Mouse (Mus musculus) embryonic fibroblast, embryonic 13.5 days (primary cell): Measurements from ENCODE around the gene Pcsk6. TPM values are rescaled to one million over a fixed set of nuclear protein-coding genes. Genes with fewer than 3 reads are reported as not detected.
"Not testable (repeated sequence)": the region's sequence is repeated elsewhere in the genome, so short reads cannot be mapped to it uniquely, and the experiment has no call there.

Experiments used
- H3K27ac ChIP-seq: 2 replicates; pipeline ENCODE4 v1.5.1; 2012; ENCODE audit warnings: low read length, control low read depth, inconsistent platforms; ENCODE audit not compliant: insufficient read depth
- H3K4me1 ChIP-seq: 2 replicates; pipeline ENCODE4 v1.6.1; 2011; ENCODE audit warnings: low read length; ENCODE audit not compliant: control insufficient read depth, insufficient read depth
- H3K4me3 ChIP-seq: 2 replicates; pipeline ENCODE4 v1.5.1; 2011; ENCODE audit warnings: mild to moderate bottlenecking, control low read depth, low read length; ENCODE audit not compliant: insufficient read depth
- CTCF ChIP-seq: IDR thresholded peaks from 2 replicates; pipeline ENCODE4 v1.5.1; 2011; ENCODE audit warnings: mild to moderate bottlenecking, control low read depth, low read length, moderate library complexity, borderline replicate concordance; ENCODE audit not compliant: insufficient read depth
- POLR2A ChIP-seq: IDR thresholded peaks from 2 replicates; pipeline ENCODE4 v1.6.1; 2011; ENCODE audit warnings: low read depth, mild to moderate bottlenecking, control low read depth, low read length, moderate library complexity
- polyA plus RNA-seq: library from polyadenylated mRNA; stranded (reverse); fragments of >200 nt; gene quantifications from 2 replicates; pipeline ENCODE4 v1.2.4, GENCODE M21; 2011; ENCODE audit warnings: low read depth; ENCODE audit not compliant: missing spikeins, insufficient read length

Pcsk6 gene
- polyA plus RNA-seq, 1 experiment: 19.2 TPM

DNA sequence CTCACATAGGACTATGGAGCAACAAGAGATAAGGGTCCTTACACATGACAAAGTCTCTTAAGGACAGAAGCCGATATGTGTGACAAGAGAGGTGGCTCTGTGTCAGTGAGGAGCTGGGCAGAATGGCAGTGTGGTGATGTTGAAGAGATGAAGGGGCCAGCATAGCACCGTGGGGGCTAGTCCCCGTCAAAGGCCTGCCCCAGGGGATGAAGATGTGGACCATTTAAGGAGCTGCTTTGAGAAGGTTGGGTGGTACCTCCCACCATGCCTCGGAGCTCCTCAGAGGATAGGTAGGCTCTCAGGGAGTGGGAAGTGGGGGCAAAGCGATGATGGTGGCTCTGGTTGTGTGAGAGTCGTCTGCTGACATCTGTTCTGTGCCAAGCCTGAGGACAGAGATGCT, 41.9 kb downstream of the Pcsk6 start:
- no peaks in the 10 kb centered on the region for H3K4me1 ChIP-seq
- H3K27ac ChIP-seq: no peak overlapping the region
- TF ChIP-seq CTCF: no peak
- no peak for TF ChIP-seq POLR2A
- H3K4me3 ChIP-seq: no peak overlapping the region

DNA sequence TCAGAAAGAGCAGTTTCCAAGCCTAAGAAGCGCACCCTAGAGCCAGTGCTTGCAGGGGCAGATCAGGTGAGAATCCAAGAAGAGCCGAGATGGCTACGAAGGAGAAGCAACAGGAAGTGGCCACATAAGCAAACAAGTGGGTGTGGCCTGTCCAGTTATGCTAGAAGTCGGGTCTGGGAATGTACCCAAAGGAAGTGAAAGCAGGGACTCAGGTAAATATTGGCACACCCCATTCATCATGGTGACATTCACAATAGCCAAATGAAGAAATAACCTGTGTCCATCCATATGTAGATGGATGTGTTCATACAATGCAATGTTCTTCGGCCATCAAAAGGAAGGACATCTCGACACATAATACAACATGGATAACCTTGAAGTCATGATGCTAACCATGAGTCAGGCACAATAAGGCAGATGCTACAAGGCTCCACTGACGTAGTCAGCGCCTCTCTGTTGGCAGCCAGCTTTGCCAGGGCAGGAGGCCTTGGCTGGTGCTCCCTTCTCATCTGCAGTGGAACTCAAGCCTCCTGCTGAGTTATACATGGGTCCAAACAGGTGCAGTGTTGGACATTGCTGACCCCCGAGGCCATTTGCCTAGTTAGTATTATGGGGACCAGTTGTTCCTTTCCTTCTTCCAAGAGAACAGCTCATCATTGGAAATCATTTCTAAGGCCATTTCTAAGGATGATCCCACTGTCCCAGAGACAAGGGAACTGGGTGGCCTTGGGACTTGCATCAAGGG, 45.2 kb downstream of the Pcsk6 start:
- Histone ChIP-seq H3K27ac (no peak overlapping the region), H3K4me3 (no peak overlapping the region), H3K4me1 (no peaks in the 10 kb centered on the region)
- TF ChIP-seq CTCF (no peak), POLR2A (no peak)

DNA sequence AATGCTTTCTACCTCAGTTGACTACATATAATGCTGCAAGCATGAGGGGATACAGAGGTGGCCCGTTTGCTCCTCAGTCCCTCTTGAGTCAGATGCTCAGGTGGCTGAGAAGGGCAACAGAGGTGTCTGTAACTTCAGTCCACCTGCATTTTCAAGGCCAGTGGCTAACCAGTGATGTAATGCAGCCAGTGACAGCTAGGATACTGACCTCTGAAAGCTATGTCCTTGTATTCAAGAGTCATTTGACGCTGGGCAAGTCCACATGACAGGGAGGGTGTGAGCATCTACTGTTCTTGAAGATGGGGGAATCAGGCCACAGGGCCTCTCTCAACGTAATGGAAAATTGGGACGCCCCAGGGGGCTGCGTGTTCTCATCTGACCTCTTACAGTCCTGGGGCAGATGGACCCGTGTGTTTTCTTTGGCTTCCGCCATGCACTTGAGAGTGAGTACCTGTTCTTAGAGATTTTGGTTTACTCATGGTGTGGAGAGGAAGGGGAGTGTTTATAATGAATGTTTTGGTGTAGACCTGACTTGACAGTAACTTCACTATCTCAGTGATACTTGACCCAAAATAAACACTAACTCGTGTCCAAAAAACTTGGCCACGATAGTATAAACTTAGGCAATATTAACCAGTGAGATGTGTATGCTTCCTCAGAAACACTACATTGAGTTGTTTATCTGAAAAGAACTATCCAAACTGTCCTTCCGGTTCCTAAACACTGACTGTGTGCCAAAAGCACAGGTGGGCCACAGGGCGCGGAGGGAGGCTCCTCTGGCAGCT, 48.0 kb downstream of the Pcsk6 start:
- H3K4me1 ChIP-seq: peaks cover 5% of the 10 kb centered on the region; the same call in 1 of the 2 replicates

DNA sequence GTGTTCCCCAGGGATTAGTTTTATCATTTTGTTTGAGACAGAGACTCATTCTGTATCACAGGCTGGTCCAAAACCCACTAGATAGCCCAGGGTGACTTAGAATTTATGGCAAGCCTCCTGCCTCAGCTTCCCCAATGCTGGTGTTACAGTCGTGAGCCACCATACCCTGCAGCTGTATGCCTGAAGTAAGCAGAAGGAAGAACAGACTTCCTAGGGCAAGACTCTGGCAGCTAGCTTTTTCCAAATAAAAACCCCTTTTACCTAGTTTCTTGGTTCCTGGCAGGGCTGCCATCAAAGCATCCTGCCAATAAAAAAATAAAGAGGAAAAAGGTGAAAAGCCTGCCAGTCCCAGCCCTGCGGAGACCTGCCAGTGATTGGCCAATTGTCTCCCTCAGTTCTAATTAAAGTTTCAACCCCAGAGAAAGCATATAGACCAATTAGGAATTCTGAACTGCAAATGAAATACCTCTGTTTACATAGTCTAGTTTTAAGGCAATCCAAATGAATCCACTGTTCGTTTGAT, 51.6 kb downstream of the Pcsk6 start:
- Histone ChIP-seq H3K4me1 (peaks cover 14% of the 10 kb centered on the region), H3K4me3 (no peak overlapping the region), H3K27ac (no peak overlapping the region)
- TF ChIP-seq POLR2A: no peak
- no peak for TF ChIP-seq CTCF

More for the DNA sequence above, 48.0 kb downstream of the Pcsk6 start:
- H3K4me3 ChIP-seq: no peak overlapping the region
- no peak overlapping the region for H3K27ac ChIP-seq
- TF ChIP-seq CTCF: no peak
- TF ChIP-seq POLR2A: no peak

DNA sequence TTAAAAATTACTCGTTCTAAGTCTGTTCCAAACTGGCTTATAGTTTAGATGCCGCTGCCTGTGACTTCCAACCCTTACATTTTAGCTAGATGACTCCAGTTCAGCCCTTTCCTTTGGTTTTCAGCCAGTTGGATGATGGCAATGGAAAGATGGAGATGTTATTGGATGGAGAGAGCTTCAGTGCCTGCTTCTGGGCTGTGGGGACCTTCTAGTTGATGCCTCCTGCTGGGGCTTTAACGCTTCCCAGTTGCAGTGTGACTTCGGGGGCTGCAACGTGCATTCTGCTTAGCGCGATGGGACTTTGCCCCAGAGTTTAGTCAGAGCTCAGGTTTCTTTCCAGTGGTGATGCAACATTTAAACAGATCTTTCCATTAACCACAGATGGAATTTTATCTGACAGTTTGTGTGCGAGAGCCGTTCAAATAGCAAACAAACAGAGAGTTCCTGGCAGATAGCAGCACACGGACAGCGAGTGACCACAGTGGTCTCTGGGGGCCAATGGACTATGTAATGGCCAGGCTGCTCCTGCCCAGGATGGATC, 53.3 kb downstream of the Pcsk6 start:
- Histone ChIP-seq H3K27ac (peak overlapping the region; percentile 88), H3K4me3 (no peak overlapping the region), H3K4me1 (peaks cover 14% of the 10 kb centered on the region)
- TF ChIP-seq CTCF: no peak

DNA sequence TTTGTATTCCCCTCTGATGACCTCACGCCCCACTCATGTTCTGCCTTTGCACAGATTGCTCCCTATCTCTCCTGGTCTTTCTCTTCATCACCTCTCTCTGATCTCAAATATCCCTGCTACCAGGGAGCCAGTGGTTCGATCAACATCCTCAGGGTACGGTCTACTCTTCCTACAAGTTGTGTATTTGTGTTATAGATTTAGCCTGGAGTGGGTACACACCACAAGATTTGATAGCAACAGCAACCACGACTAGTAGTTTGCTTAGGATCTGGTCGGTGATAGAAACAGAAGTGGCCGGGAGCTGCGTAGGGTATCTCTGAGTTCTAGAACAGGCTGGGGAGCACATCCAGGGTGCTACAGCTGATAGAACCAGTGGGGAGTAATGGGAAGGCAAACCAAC, 54.3 kb downstream of the Pcsk6 start:
- Histone ChIP-seq H3K4me3 (no peak overlapping the region), H3K27ac (no peak overlapping the region), H3K4me1 (peaks cover 14% of the 10 kb centered on the region)
- TF ChIP-seq POLR2A: no peak
- no peak for TF ChIP-seq CTCF

DNA sequence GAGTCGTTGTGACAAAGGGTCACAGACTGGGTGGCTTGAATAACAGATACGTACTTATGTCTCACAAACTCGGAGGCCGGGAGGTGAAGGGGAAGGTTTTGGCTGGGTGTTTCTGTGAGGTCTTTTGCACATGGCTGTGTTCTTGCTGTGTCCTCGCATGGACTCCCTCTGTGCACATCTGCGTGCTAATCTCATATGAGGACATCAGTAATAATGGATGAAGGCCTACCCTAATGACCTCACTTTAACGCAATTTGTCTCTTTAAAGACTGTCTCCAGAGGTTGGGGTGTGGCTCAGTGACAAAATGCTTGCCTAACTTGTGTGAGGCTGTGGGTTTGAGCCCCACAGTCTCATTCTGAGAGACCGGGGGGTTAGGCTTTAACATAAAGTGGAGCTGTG, 55.0 kb downstream of the Pcsk6 start:
- no peak for TF ChIP-seq CTCF
- no peak for TF ChIP-seq POLR2A
- Histone ChIP-seq H3K27ac (no peak overlapping the region), H3K4me3 (no peak overlapping the region), H3K4me1 (peaks cover 14% of the 10 kb centered on the region)

DNA sequence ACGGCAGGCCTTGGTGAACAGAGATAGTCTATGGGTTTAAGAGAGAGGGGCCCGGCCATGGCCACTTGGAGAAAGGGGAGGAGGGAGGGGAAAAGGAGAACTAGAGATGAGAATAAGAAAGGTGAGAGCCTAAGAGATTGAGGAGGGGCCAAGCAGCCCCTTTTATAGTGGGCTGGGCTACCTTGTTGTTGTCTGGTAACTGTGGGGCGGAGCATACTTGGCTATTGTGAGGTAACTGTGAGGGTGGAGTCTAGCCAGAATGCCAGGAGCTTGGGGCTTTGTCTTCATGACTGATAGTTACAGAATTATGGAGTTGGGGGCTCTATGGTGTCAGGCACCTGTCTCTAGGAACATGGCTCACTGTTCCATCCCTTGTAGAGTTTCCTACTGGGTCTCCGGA, 56.9 kb downstream of the Pcsk6 start:
- TF ChIP-seq CTCF: no peak
- TF ChIP-seq POLR2A: no peak
- H3K4me3 ChIP-seq: no peak overlapping the region
- H3K4me1 ChIP-seq: peaks cover 14% of the 10 kb centered on the region
- no peak overlapping the region for H3K27ac ChIP-seq

DNA sequence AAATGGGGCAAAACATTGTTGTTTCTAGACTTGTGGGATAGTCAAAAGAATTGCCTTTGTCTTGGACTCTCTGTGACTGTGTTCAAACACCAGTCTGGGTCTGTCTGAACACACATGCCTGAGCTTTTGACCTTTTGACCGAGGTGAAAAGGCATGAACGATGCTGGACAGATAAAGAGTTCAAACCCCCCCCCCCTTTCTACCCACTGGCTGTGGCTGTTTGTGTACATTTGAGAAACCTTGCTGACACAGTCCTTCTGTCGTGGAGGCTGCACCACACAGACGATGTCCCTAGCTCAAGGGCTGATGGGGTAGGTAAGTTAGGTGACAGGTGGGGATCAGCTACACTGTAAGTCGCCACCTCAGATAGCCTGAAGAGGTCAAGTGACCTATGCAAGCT, 67.9 kb downstream of the Pcsk6 start:
- TF ChIP-seq CTCF: no peak
- no peak for TF ChIP-seq POLR2A
- no peaks in the 10 kb centered on the region for H3K4me1 ChIP-seq
- no peak overlapping the region for H3K27ac ChIP-seq
- no peak overlapping the region for H3K4me3 ChIP-seq

DNA sequence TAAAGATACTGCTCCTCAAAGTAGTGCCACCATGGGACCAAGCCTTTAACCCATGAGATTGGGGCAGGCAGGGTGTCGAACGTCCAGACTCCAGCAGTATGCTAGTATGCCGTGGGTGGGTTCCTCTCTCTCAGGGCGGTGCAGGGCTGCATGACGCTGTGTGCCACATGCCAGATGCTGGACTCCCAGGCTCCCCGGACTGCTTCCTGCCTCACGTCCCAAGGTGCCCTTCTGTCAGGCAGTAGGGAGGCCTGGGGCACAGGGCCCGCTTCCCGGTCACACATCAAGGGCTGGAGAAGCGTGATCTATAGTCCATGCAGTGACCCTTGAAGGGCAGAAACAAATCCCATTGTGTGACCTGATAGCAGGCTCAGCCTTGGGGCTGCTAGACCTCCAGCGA, 68.9 kb downstream of the Pcsk6 start:
- Histone ChIP-seq H3K4me1 (no peaks in the 10 kb centered on the region; the same call in 1 of the 2 replicates), H3K4me3 (no peak overlapping the region), H3K27ac (no peak overlapping the region)
- no peak for TF ChIP-seq CTCF
- no peak for TF ChIP-seq POLR2A

DNA sequence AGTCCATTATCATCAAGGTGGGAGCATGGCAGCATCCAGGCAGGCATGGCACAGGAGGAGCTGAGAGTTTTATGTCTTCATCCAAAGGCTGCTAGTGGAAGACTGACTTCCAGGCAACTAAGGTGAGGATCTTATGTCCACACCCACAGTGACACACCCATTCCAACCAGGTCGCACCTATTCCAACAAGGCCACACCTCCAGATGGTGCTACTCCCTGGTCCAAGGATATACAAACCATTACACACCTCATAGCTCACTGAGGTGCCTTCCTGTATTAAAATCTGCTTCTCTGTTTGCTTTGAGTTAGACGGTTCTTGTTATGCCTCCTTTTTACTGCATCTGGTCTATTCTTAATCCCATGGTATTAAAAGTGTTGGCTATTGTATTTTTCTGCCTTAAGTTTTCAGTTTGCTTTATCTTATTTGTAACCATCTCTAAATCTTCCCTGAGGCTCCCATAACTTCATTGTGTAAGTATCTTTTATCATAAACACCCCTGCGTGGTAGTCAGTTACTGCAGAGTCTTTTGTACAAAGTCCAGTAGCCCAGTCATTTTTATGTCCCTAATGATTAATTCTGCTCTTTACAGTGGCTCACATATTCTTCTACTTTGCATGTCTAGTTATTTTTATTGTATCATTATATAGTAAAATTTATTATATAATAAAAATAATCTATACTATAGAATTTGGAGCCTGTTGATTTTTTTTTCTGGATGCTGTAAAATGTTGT, 72.9 kb downstream of the Pcsk6 start:
- not testable (repeated sequence) for H3K27ac ChIP-seq, H3K4me3 ChIP-seq, H3K4me1 ChIP-seq
